Mouse (Mus musculus): Measurements from ENCODE around the gene Cdc34. TPM values are rescaled to one million over a fixed set of nuclear protein-coding genes. Genes with fewer than 3 reads are reported as not detected.

Cdc34 gene
- polyA plus RNA-seq, 1 experiment from 2014 or later: 175 TPM

GRCm38 (mm10) chr10:79680606-79681495 is 1.1 kb upstream of the Cdc34 start:
- H3K27ac ChIP-seq (replicated peaks; ENCODE audit: low read depth, low read length): peak overlapping the region; percentile 57
- H3K4me3 ChIP-seq (ENCODE audit: low read depth, low read length): peak overlapping the region; percentile 81
- DNase-seq (ENCODE audit: low spot score): no peak
- H3K27me3 ChIP-seq (ENCODE audit: control insufficient read depth, insufficient read depth, low read length): no peaks in the 10 kb centered on the region
- H3K9me3 ChIP-seq (ENCODE audit: control insufficient read depth, low read length): no peaks in the 10 kb centered on the region
- peak; percentile 24 for ATAC-seq (ENCODE audit: insufficient number of reproducible peaks, low FRiP score, low TSS enrichment, low read depth)
- H3K4me1 ChIP-seq (ENCODE audit: control insufficient read depth, insufficient read depth, low read length): peaks cover 12% of the 10 kb centered on the region
- 37% methylated on average over 11 of the region's 11 CpGs for WGBS
- H3K9ac ChIP-seq (ENCODE audit: low read length): peak overlapping the region; percentile 45; the same call in 1 of the 2 replicates
- peak overlapping the region; percentile 65 for H3K4me2 ChIP-seq (ENCODE audit: low read depth, severe bottlenecking)
- peaks cover 15% of the 10 kb centered on the region for H3K36me3 ChIP-seq (ENCODE audit: control insufficient read depth, insufficient read depth, low read length)

DNA sequence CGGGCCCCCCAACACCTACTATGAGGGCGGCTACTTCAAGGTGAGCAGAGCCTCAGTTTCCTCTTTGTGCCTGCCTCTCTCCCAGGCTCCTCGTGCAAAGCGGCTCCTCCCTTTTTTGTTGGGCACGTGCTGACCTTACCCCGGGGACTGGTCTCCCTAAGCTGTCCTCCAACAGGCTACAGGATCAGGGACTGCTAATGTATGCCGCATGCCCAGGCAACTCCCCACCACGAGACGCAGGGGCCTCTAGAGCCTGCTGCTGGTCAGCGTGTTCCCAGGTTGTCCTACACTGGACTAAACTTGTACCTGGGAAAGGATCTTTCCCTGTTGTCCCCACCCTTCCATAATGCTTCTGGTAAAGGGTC is 538 bp downstream of the Cdc34 start:
- DNase-seq (ENCODE audit: low spot score) (peak; percentile 51), ATAC-seq (ENCODE audit: insufficient number of reproducible peaks, low FRiP score, low TSS enrichment, low read depth) (peak; percentile 11; the same call in 1 of the 2 replicates)
- peaks cover 20% of the 10 kb centered on the region for H3K36me3 ChIP-seq (ENCODE audit: control insufficient read depth, insufficient read depth, low read length)
- H3K27me3 ChIP-seq (ENCODE audit: control insufficient read depth, insufficient read depth, low read length): no peaks in the 10 kb centered on the region
- H3K27ac ChIP-seq (replicated peaks; ENCODE audit: low read depth, low read length): peak overlapping the region; percentile 36; the same call in 1 of the 2 replicates
- H3K9ac ChIP-seq (ENCODE audit: low read length): peak overlapping the region; percentile 79
- no peaks in the 10 kb centered on the region for H3K9me3 ChIP-seq (ENCODE audit: control insufficient read depth, low read length)
- peak overlapping the region; percentile 81 for H3K4me3 ChIP-seq (ENCODE audit: low read depth, low read length)
- under 1% methylated on average over 9 of the region's 10 CpGs for WGBS
- H3K4me2 ChIP-seq (ENCODE audit: low read depth, severe bottlenecking): peak overlapping the region; percentile 85
- H3K4me1 ChIP-seq (ENCODE audit: control insufficient read depth, insufficient read depth, low read length): peaks cover 12% of the 10 kb centered on the region

DNA sequence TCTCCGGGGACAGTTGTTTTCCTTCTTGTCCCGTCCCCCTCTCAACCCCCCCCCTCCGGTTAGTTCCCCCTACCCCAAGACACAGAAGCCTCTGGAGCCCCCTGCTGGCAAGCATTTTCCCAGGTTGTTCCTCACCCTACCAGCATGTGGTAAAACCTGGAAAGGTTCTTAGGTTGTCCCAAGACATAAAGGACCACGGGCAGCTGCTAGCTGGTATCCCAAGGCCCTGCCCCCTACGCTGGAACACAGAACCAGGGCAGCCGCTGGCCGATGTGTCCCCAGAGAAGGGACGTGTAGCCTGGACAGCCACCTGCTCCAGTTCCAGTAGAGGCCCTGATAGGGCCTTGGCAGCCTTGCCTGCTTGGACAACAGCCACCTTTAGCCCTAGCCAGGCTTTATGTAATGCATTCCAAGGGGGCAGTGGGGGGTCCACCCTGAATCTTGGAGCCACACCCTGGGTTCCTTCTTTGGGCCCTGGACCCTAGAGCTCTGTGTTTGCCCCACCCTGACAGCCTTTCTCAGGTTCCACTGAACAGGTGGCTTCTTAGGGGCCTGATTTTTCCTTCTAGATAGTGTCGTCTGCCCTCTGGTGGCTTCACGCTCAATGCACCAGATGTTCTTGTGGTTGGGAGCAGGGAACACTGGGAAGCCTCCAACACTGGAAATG is 1.1 kb downstream of the Cdc34 start:
- Histone ChIP-seq H3K27me3 (ENCODE audit: control insufficient read depth, insufficient read depth, low read length) (no peaks in the 10 kb centered on the region), H3K9me3 (ENCODE audit: control insufficient read depth, low read length) (no peaks in the 10 kb centered on the region), H3K36me3 (ENCODE audit: control insufficient read depth, insufficient read depth, low read length) (peaks cover 22% of the 10 kb centered on the region), H3K4me2 (ENCODE audit: low read depth, severe bottlenecking) (peak overlapping the region; percentile 85), H3K9ac (ENCODE audit: low read length) (peak overlapping the region; percentile 79), H3K27ac (replicated peaks; ENCODE audit: low read depth, low read length) (no peak overlapping the region; the same call in 1 of the 2 replicates), H3K4me1 (ENCODE audit: control insufficient read depth, insufficient read depth, low read length) (peaks cover 12% of the 10 kb centered on the region), H3K4me3 (ENCODE audit: low read depth, low read length) (peak overlapping the region; percentile 81)
- no peak for ATAC-seq (ENCODE audit: insufficient number of reproducible peaks, low FRiP score, low TSS enrichment, low read depth)
- peak; percentile 78 for DNase-seq (ENCODE audit: low spot score)
- WGBS: 9% methylated on average over 10 of the region's 10 CpGs

DNA sequence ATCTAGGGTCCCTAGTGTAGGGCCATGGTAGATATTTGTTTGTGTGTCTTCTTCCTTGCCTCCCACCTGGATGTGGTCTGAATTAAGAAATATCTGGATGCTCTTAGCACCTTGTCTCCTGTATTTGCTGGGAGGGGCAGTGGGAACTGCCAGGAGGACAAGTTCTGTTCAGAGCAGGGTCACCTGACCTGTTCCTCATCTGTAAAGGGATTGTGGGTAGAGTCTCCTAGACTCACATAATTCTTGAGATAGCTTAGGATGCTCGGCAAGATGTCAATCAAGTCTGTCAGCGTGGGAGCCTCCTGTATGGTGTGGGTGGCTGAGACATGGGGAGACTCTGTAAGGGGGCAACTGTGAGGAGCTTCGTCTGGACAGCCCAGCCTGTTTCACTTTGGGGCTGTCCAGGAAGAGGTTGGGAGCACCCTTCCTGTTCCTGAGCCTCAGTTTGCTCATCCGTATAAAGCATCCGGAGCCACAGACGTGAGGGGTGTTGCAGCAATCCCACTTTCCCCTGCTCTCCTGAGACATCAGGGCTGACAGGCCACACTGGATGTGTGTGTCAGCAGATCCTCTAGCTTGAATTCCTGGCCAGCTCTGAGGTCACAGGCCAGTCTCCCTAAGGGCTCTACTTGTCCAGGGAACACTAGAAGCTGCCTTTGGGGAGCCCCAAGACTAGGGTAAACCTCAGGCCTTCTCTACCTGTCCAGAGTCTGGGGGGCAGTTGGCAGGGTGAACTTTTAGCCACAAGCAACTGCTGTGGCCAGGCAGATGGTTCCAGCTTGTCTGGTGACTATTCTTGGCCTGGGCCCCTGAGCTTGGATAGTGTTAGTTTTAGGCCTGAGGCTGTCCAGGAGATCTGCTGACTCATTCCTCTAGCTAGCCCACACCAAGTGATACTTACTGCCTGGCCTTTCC is 2.0 kb downstream of the Cdc34 start:
- no peak for ATAC-seq (ENCODE audit: insufficient number of reproducible peaks, low FRiP score, low TSS enrichment, low read depth)
- no peak for DNase-seq (ENCODE audit: low spot score)
- H3K4me3 ChIP-seq (ENCODE audit: low read depth, low read length): no peak overlapping the region; the same call in 1 of the 2 replicates
- peaks cover 27% of the 10 kb centered on the region for H3K36me3 ChIP-seq (ENCODE audit: control insufficient read depth, insufficient read depth, low read length)
- peak overlapping the region; percentile 85 for H3K4me2 ChIP-seq (ENCODE audit: low read depth, severe bottlenecking)
- no peak overlapping the region for H3K27ac ChIP-seq (replicated peaks; ENCODE audit: low read depth, low read length)
- no peaks in the 10 kb centered on the region for H3K9me3 ChIP-seq (ENCODE audit: control insufficient read depth, low read length)
- H3K27me3 ChIP-seq (ENCODE audit: control insufficient read depth, insufficient read depth, low read length): no peaks in the 10 kb centered on the region
- WGBS: 90% methylated on average over 6 of the region's 6 CpGs
- H3K9ac ChIP-seq (ENCODE audit: low read length): peak overlapping the region; percentile 79; the same call in 1 of the 2 replicates
- H3K4me1 ChIP-seq (ENCODE audit: control insufficient read depth, insufficient read depth, low read length): peaks cover 12% of the 10 kb centered on the region

- H3K4me3 ChIP-seq (ENCODE audit: low read depth, low read length): no peak overlapping the region
- no peak for DNase-seq (ENCODE audit: low spot score)
- H3K9ac ChIP-seq (ENCODE audit: low read length): no peak overlapping the region
- no peak overlapping the region for H3K4me2 ChIP-seq (ENCODE audit: low read depth, severe bottlenecking)
- no peak for ATAC-seq (ENCODE audit: insufficient number of reproducible peaks, low FRiP score, low TSS enrichment, low read depth)
- no peaks in the 10 kb centered on the region for H3K27me3 ChIP-seq (ENCODE audit: control insufficient read depth, insufficient read depth, low read length)
- no peak overlapping the region for H3K27ac ChIP-seq (replicated peaks; ENCODE audit: low read depth, low read length)
- no peaks in the 10 kb centered on the region for H3K9me3 ChIP-seq (ENCODE audit: control insufficient read depth, low read length)
- H3K36me3 ChIP-seq (ENCODE audit: control insufficient read depth, insufficient read depth, low read length): peaks cover 28% of the 10 kb centered on the region
- 93% methylated on average over 25 of the region's 25 CpGs for WGBS
- peaks cover 12% of the 10 kb centered on the region for H3K4me1 ChIP-seq (ENCODE audit: control insufficient read depth, insufficient read depth, low read length)
These were observed 3.0 kb downstream of the Cdc34 start for GRCm38 (mm10) chr10:79684770-79685600.

DNA sequence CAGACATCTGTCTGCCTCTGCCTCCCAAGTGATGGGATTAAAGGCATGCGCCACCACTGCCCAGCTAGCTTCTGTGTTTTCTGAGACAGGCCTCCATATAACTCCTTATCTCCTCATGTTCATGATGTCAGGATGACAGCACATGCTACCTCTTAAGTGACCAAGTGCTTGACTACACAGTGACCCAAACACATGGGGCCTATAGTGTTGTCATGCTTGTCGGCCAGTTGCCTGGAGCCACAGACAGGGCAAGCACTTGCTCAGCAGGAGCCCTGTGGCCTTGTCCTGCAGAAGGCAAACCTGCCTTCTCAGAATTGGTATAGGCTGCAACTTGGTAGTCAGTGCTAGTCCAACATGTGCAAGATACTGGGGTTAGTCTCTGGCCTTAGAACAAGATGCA is 4.2 kb downstream of the Cdc34 start:
- Histone ChIP-seq H3K4me2 (ENCODE audit: low read depth, severe bottlenecking) (0 out of 2 replicates have a peak overlapping the region, but pooled peaks have one; percentile 2), H3K4me3 (ENCODE audit: low read depth, low read length) (no peak overlapping the region), H3K9me3 (ENCODE audit: control insufficient read depth, low read length) (no peaks in the 10 kb centered on the region), H3K27ac (replicated peaks; ENCODE audit: low read depth, low read length) (no peak overlapping the region), H3K36me3 (ENCODE audit: control insufficient read depth, insufficient read depth, low read length) (peaks cover 28% of the 10 kb centered on the region), H3K9ac (ENCODE audit: low read length) (no peak overlapping the region), H3K27me3 (ENCODE audit: control insufficient read depth, insufficient read depth, low read length) (no peaks in the 10 kb centered on the region), H3K4me1 (ENCODE audit: control insufficient read depth, insufficient read depth, low read length) (peaks cover 7% of the 10 kb centered on the region)
- DNase-seq (ENCODE audit: low spot score): no peak
- ATAC-seq (ENCODE audit: insufficient number of reproducible peaks, low FRiP score, low TSS enrichment, low read depth): no peak
- 77% methylated on average over 2 of the region's 2 CpGs for WGBS

DNA sequence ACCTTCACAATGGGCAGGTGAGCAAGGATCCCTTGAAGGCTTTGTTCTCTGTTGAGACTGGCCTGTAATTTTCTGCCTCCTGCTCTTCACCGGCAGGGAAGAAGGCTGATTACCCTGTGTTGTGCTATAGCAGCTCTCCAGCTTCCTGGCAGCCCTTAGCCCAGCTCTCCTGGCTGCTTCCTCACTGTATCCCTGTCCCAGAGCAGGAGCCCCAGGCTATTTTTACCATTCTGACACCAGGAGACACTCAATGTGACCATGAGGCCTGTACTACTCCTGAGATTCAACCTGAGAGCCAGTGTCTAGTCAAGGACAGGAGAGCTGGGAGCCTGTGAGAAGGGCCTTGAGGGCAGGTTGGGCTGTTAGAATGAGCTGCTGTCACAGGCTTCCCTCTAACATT is 4.7 kb downstream of the Cdc34 start:
- no peak for DNase-seq (ENCODE audit: low spot score)
- Histone ChIP-seq H3K9me3 (ENCODE audit: control insufficient read depth, low read length) (no peaks in the 10 kb centered on the region), H3K27ac (replicated peaks; ENCODE audit: low read depth, low read length) (no peak overlapping the region), H3K4me3 (ENCODE audit: low read depth, low read length) (no peak overlapping the region), H3K36me3 (ENCODE audit: control insufficient read depth, insufficient read depth, low read length) (peaks cover 28% of the 10 kb centered on the region), H3K9ac (ENCODE audit: low read length) (no peak overlapping the region), H3K4me1 (ENCODE audit: control insufficient read depth, insufficient read depth, low read length) (peaks cover 7% of the 10 kb centered on the region), H3K27me3 (ENCODE audit: control insufficient read depth, insufficient read depth, low read length) (no peaks in the 10 kb centered on the region), H3K4me2 (ENCODE audit: low read depth, severe bottlenecking) (no peak overlapping the region)
- WGBS: 100% methylated on average over 1 of the region's 1 CpGs
- ATAC-seq (ENCODE audit: insufficient number of reproducible peaks, low FRiP score, low TSS enrichment, low read depth): no peak

All from limb, embryonic 11.5 days (tissue).